Mouse (Mus musculus) spleen, adult 18-20 months (tissue): Measurements from ENCODE around the gene Defa23.
"Not testable (repeated sequence)": the region's sequence is repeated elsewhere in the genome, so short reads cannot be mapped to it uniquely, and the experiment has no call there.

Experiments
- DNase-seq, 2 experiments: peaks; one replicate each; pipeline ENCODE4 v3.0.0; 2022; ENCODE audit warnings: mixed read lengths in 2 of 2

Gene Defa23

GRCm38 (mm10) chr8:21054747-21055146 lies at the start of gene Defa23:
Gene Defa23 (plus strand): TSS chr8:21055047.
- not testable (repeated sequence) for DNase-seq

GRCm38 (mm10) chr8:21006801-21007200 lies 48.0 kb upstream of the Defa23 start:
- DNase-seq = no peak

GRCm38 (mm10) chr8:21008578-21008977 lies 46.3 kb upstream of the Defa23 start:
- DNase-seq = not testable (repeated sequence)

- not testable (repeated sequence) for DNase-seq
These were observed 44.3 kb upstream of the Defa23 start for GRCm38 (mm10) chr8:21010548-21010947.

GRCm38 (mm10) chr8:21025245-21025644 lies 29.6 kb upstream of the Defa23 start, which contains the start of gene Defa21:
Gene Defa21 (plus strand): TSS chr8:21025545.
- not testable (repeated sequence) for DNase-seq

GRCm38 (mm10) chr8:21064738-21065137 lies 9.9 kb downstream of the Defa23 start, which contains the start of gene Defa35:
Gene Defa35 (plus strand): TSS chr8:21065038.
- DNase-seq = not testable (repeated sequence)

GRCm38 (mm10) chr8:21084142-21084541 lies 29.3 kb downstream of the Defa23 start, which contains the start of gene Defa25:
Gene Defa25 (plus strand): TSS chr8:21084442.
- DNase-seq = not testable (repeated sequence)

GRCm38 (mm10) chr8:21093106-21093505 lies 38.3 kb downstream of the Defa23 start:
- DNase-seq = no peak

GRCm38 (mm10) chr8:21095950-21096349 lies 41.1 kb downstream of the Defa23 start, which contains the start of gene Gm14851:
Gene Gm14851 (minus strand): TSS chr8:21096050.
- not testable (repeated sequence) for DNase-seq
